Mouse (Mus musculus) cerebellum, postnatal 25 days (tissue): ENCODE data around the gene Ddx59.
A peak's percentile ranks its signal among the peaks of the same experiment; 100 is the strongest.

Experiments used
- DNase-seq, 2 experiments: peaks; one replicate each; pipeline ENCODE4 v3.0.0; 2021; ENCODE audit warnings: mixed read lengths in 2 of 2

The Ddx59 gene

GRCm38 (mm10) chr1:136449541-136449940, 34.5 kb downstream of the Ddx59 start:
- DNase-seq, result no peak

GRCm38 (mm10) chr1:136450206-136450605, 35.1 kb downstream of the Ddx59 start:
- no peak for DNase-seq

- peak in 1 of 2 experiments; percentile 41 for DNase-seq
These were observed 37.4 kb downstream of the Ddx59 start for GRCm38 (mm10) chr1:136452421-136452820.

- DNase-seq, result peak; percentile 29 to 66
These were observed 40.9 kb downstream of the Ddx59 start for GRCm38 (mm10) chr1:136455756-136456585.

GRCm38 (mm10) chr1:136456741-136457140, 41.7 kb downstream of the Ddx59 start:
- DNase-seq, result peak; percentile 19 to 27

- DNase-seq, result no peak
These were observed 42.3 kb downstream of the Ddx59 start for GRCm38 (mm10) chr1:136457403-136457802.

- peak in 1 of 2 experiments; percentile 27 for DNase-seq
These were observed 43.7 kb downstream of the Ddx59 start for GRCm38 (mm10) chr1:136458691-136459245.

GRCm38 (mm10) chr1:136462443-136462842, 47.4 kb downstream of the Ddx59 start:
- DNase-seq, result no peak

GRCm38 (mm10) chr1:136465168-136465567, 50.1 kb downstream of the Ddx59 start:
- DNase-seq, result no peak

GRCm38 (mm10) chr1:136466143-136466811, 51.2 kb downstream of the Ddx59 start, which contains the start of gene Kif14:
Kif14 (plus strand) TSS chr1:136466343.
- DNase-seq, result peak; percentile 89 to 92

- DNase-seq, result no peak
These were observed 54.3 kb downstream of the Ddx59 start for GRCm38 (mm10) chr1:136469408-136469807.

GRCm38 (mm10) chr1:136470471-136470870, 55.4 kb downstream of the Ddx59 start:
- no peak for DNase-seq
